Mouse (Mus musculus) kidney, embryonic 14.5 days (tissue): ENCODE measurements around the gene Megf8. TPM values are rescaled to one million over a fixed set of nuclear protein-coding genes. Genes with fewer than 3 reads are reported as not detected.

Experiments
- ATAC-seq: fragments of 200-750 bp; cut with Nextera tagmentation; 2 replicates; pipeline ENCODE4 v1.8.0; 2017; ENCODE audit warnings: moderate number of reproducible peaks, mild to moderate bottlenecking, moderate TSS enrichment, moderate library complexity; ENCODE audit not compliant: low FRiP score, low TSS enrichment
- H3K27ac ChIP-seq: fragments of 300-500 bp; sonication (generic); 2 replicates; pipeline ENCODE4 v1.5.1; 2014; ENCODE audit warnings: low read depth, mild to moderate bottlenecking, low read length, moderate library complexity, mixed read lengths
- H3K27me3 ChIP-seq: fragments of 300-500 bp; sonication (generic); 2 replicates; pipeline ENCODE4 v1.6.1; 2014; ENCODE audit warnings: mild to moderate bottlenecking, low read length; ENCODE audit not compliant: control insufficient read depth, insufficient read depth
- H3K36me3 ChIP-seq: fragments of 300-500 bp; sonication (generic); 2 replicates; pipeline ENCODE4 v1.6.1; 2014; ENCODE audit warnings: low read length, mixed read lengths; ENCODE audit not compliant: control insufficient read depth, insufficient read depth
- H3K4me1 ChIP-seq: fragments of 300-500 bp; sonication (generic); 2 replicates; pipeline ENCODE4 v1.6.1; 2014; ENCODE audit warnings: low read length, mixed read lengths; ENCODE audit not compliant: control insufficient read depth, insufficient read depth
- H3K4me2 ChIP-seq: fragments of 300-500 bp; sonication (generic); replicated peaks from 2 replicates; pipeline ENCODE4 v1.6.1; 2014; ENCODE audit warnings: low read depth, mild to moderate bottlenecking, low read length
- H3K4me3 ChIP-seq: fragments of 300-500 bp; sonication (generic); 2 replicates; pipeline ENCODE4 v1.5.1; 2014; ENCODE audit warnings: mild to moderate bottlenecking, low read length
- H3K9ac ChIP-seq: fragments of 300-500 bp; sonication (generic); 2 replicates; pipeline ENCODE4 v1.6.1; 2014; ENCODE audit warnings: low read depth, mild to moderate bottlenecking, low read length, moderate library complexity
- H3K9me3 ChIP-seq: fragments of 300-500 bp; sonication (generic); 2 replicates; pipeline ENCODE4 v1.6.1; 2016; ENCODE audit warnings: low read length; ENCODE audit not compliant: control insufficient read depth
- WGBS: fragments of 180-500 bp; shearing (Covaris S2); extraction: QIAGEN DNeasy Blood & Tissue Kit; methylation state at CpG from one replicate; pipeline ENCODE4 v1.1.7; 2014; 5-methylcytosine and 5-hydroxymethylcytosine counted together
- polyA plus RNA-seq: library from polyadenylated mRNA; unstranded; fragments of >200 nt; fragmentation: Nextera tagmentation; extraction: Ambion mirVana; gene quantifications from 2 replicates; pipeline ENCODE4 v1.2.1, GENCODE M21; 2014

Megf8 gene
- polyA plus RNA-seq, 1 experiment from 2014 or later = 14.0 TPM

- H3K27me3 ChIP-seq = no peaks in the 10 kb centered on the region
- no peak overlapping the region for H3K4me3 ChIP-seq
- no peak overlapping the region for H3K27ac ChIP-seq
- no peak overlapping the region for H3K4me2 ChIP-seq
- H3K9ac ChIP-seq = no peak overlapping the region
- 51% methylated on average over 4 of the region's 4 CpGs for WGBS
- H3K9me3 ChIP-seq = no peaks in the 10 kb centered on the region
- H3K4me1 ChIP-seq = no peaks in the 10 kb centered on the region
- no peaks in the 10 kb centered on the region for H3K36me3 ChIP-seq
- peak; percentile 20; the same call in 1 of the 2 replicates for ATAC-seq
These were observed 92.3 kb downstream of the Megf8 start for GRCm38 (mm10) chr7:25409114-25409760.

GRCm38 (mm10) chr7:25410969-25411615 lies 94.1 kb downstream of the Megf8 start:
- Histone ChIP-seq H3K9me3 (no peaks in the 10 kb centered on the region), H3K27me3 (no peaks in the 10 kb centered on the region), H3K4me2 (no peak overlapping the region), H3K27ac (no peak overlapping the region), H3K4me1 (no peaks in the 10 kb centered on the region), H3K4me3 (no peak overlapping the region), H3K36me3 (no peaks in the 10 kb centered on the region), H3K9ac (no peak overlapping the region)
- ATAC-seq = no peak
- WGBS = 93% methylated on average over 1 of the region's 1 CpGs

DNA sequence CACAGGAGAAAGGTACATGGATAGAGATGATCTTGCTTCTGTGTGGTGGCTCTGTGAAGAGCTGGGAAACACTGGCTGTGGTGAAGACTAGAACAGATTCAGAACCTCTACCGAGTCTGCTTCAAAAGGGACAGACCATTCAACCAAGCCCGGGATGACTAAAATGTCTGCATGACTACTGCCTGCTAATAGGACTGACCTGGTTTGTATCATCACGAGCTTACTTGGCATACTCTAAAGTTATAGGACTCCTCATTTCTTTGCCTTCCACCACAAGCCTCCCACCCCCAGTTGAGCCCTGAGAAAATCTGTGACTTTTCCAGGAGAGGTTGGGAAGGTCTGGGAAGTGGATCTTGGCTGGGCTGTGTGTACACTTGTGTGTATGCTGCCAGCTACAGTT lies 94.9 kb downstream of the Megf8 start:
- Histone ChIP-seq H3K4me1 (no peaks in the 10 kb centered on the region), H3K4me2 (no peak overlapping the region), H3K9me3 (no peaks in the 10 kb centered on the region), H3K4me3 (no peak overlapping the region), H3K27me3 (no peaks in the 10 kb centered on the region), H3K27ac (no peak overlapping the region), H3K36me3 (no peaks in the 10 kb centered on the region), H3K9ac (no peak overlapping the region)
- ATAC-seq = no peak
- 92% methylated on average over 3 of the region's 3 CpGs for WGBS

GRCm38 (mm10) chr7:25412833-25413441 lies 96.0 kb downstream of the Megf8 start, which contains the start of gene Cxcl17:
Cxcl17 (minus strand) TSS chr7:25412886.
- no peaks in the 10 kb centered on the region for H3K36me3 ChIP-seq
- H3K9ac ChIP-seq = no peak within 1 kb of the TSS
- 48% methylated on average over 7 of the region's 7 CpGs for WGBS
- H3K27ac ChIP-seq = no peak within 1 kb of the TSS
- H3K4me3 ChIP-seq = no peak within 1 kb of the TSS
- no peaks in the 10 kb centered on the region for H3K27me3 ChIP-seq
- no peaks in the 10 kb centered on the region for H3K9me3 ChIP-seq
- no peak for ATAC-seq
- H3K4me1 ChIP-seq = no peaks in the 10 kb centered on the region
- H3K4me2 ChIP-seq = no peak within 1 kb of the TSS

Other genes with a start within 250 kb of the Megf8 start
- gene Grik5, start 244.8 kb upstream of the Megf8 start, polyA plus RNA-seq = 13.2 and 14.2 TPM in 2 replicates
- 21.9 and 33.4 TPM in 2 replicates for gene Zfp574, start 244.6 kb upstream of the Megf8 start, polyA plus RNA-seq
- 0.39 and 0.90 TPM in 2 replicates for gene Pou2f2, start 137.4 kb upstream of the Megf8 start, polyA plus RNA-seq
- 8.7 and 10.8 TPM in 2 replicates for gene Dedd2, start 96.5 kb upstream of the Megf8 start, polyA plus RNA-seq
- gene Zfp526, start 95.7 kb upstream of the Megf8 start, polyA plus RNA-seq = 2.2 and 4.2 TPM in 2 replicates
- 15.7 and 18.5 TPM in 2 replicates for gene Gsk3a, start 79.3 kb upstream of the Megf8 start, polyA plus RNA-seq
- 22.4 and 28.8 TPM in 2 replicates for gene Erf, start 66.4 kb upstream of the Megf8 start, polyA plus RNA-seq
- gene Cic, start 49.5 kb upstream of the Megf8 start, polyA plus RNA-seq = 36.0 and 47.2 TPM in 2 replicates
- gene Pafah1b3, start 19.2 kb upstream of the Megf8 start, polyA plus RNA-seq = 199 and 245 TPM in 2 replicates
- gene Prr19, start 15.8 kb upstream of the Megf8 start, polyA plus RNA-seq = 0.67 and 0.69 TPM in 2 replicates
- 0.49 and 0.62 TPM in 2 replicates for gene Tmem145, start 11.1 kb upstream of the Megf8 start, polyA plus RNA-seq
- not detected in 2 replicates for gene Cnfn, start 52.6 kb downstream of the Megf8 start, polyA plus RNA-seq
- gene Lipe, start 81.5 kb downstream of the Megf8 start, polyA plus RNA-seq = 5.3 and 6.8 TPM in 2 replicates
- gene Cxcl17, start 95.7 kb downstream of the Megf8 start, polyA plus RNA-seq = 0.27 and 0.30 TPM in 2 replicates
- 2.3 and 5.7 TPM in 2 replicates for gene Ceacam1, start 160.4 kb downstream of the Megf8 start, polyA plus RNA-seq
- 0.07 TPM in 1 of 2 replicates, not detected in the other for gene Ceacam2, start 222.7 kb downstream of the Megf8 start, polyA plus RNA-seq